Mouse (Mus musculus): Measurements from ENCODE around the gene Lamtor3. TPM values are rescaled to one million over a fixed set of nuclear protein-coding genes. Genes with fewer than 3 reads are reported as not detected.
"Not testable (repeated sequence)": the region's sequence is repeated elsewhere in the genome, so short reads cannot be mapped to it uniquely, and the experiment has no call there.

The Lamtor3 gene
- polyA plus RNA-seq, 1 experiment from 2014 or later: 130 TPM

- no peaks in the 10 kb centered on the region for H3K27me3 ChIP-seq
Measured at GRCm38 (mm10) chr3:137936541-137936940, 18.2 kb downstream of the Lamtor3 start.

GRCm38 (mm10) chr3:137938608-137939007 lies 20.3 kb downstream of the Lamtor3 start:
- Histone ChIP-seq H3K27ac (no peak overlapping the region), H3K36me3 (no peaks in the 10 kb centered on the region), H3K9ac (no peak overlapping the region), H3K9me3 (no peaks in the 10 kb centered on the region), H3K4me2 (peak overlapping the region; percentile 13; the same call in 1 of the 2 replicates), H3K27me3 (no peaks in the 10 kb centered on the region), H3K4me3 (no peak overlapping the region), H3K4me1 (replicated peaks) (peaks cover 5% of the 10 kb centered on the region)
- 37% methylated on average over 6 of the region's 6 CpGs for WGBS
- peak; percentile 63; the same call in 1 of the 2 replicates for ATAC-seq (ENCODE audit: low FRiP score)

More at GRCm38 (mm10) chr3:137936541-137936940, 18.2 kb downstream of the Lamtor3 start:
- H3K9me3 ChIP-seq: no peaks in the 10 kb centered on the region
- H3K36me3 ChIP-seq: peaks cover 3% of the 10 kb centered on the region
- no peak overlapping the region for H3K9ac ChIP-seq
- WGBS: 37% methylated on average over 6 of the region's 6 CpGs
- no peak for ATAC-seq (ENCODE audit: low FRiP score)
- peaks cover 5% of the 10 kb centered on the region for H3K4me1 ChIP-seq (replicated peaks)
- no peak overlapping the region for H3K4me2 ChIP-seq
- H3K4me3 ChIP-seq: no peak overlapping the region
- no peak overlapping the region for H3K27ac ChIP-seq

- ATAC-seq (ENCODE audit: low FRiP score): no peak
- 82% methylated on average over 4 of the region's 4 CpGs for WGBS
- H3K27ac ChIP-seq: no peak overlapping the region
Measured at GRCm38 (mm10) chr3:137940757-137941156, 22.5 kb downstream of the Lamtor3 start.

GRCm38 (mm10) chr3:137941555-137941954 lies 23.2 kb downstream of the Lamtor3 start:
- H3K4me1 ChIP-seq (replicated peaks): no peaks in the 10 kb centered on the region; the same call in 1 of the 2 replicates
- H3K9ac ChIP-seq: no peak overlapping the region
- H3K27ac ChIP-seq: no peak overlapping the region
- no peaks in the 10 kb centered on the region for H3K9me3 ChIP-seq
- no peaks in the 10 kb centered on the region for H3K36me3 ChIP-seq
- no peak overlapping the region for H3K4me2 ChIP-seq
- H3K4me3 ChIP-seq: no peak overlapping the region
- H3K27me3 ChIP-seq: no peaks in the 10 kb centered on the region
- ATAC-seq (ENCODE audit: low FRiP score): no peak

More at GRCm38 (mm10) chr3:137940757-137941156, 22.5 kb downstream of the Lamtor3 start:
- no peaks in the 10 kb centered on the region for H3K9me3 ChIP-seq
- no peak overlapping the region for H3K9ac ChIP-seq
- H3K4me3 ChIP-seq: no peak overlapping the region
- H3K4me1 ChIP-seq (replicated peaks): peaks cover under 1% of the 10 kb centered on the region
- H3K36me3 ChIP-seq: no peaks in the 10 kb centered on the region
- H3K4me2 ChIP-seq: no peak overlapping the region
- H3K27me3 ChIP-seq: no peaks in the 10 kb centered on the region

GRCm38 (mm10) chr3:137942098-137942622 lies 23.9 kb downstream of the Lamtor3 start:
- Histone ChIP-seq H3K9me3 (no peaks in the 10 kb centered on the region), H3K27ac (no peak overlapping the region), H3K4me1 (replicated peaks) (no peaks in the 10 kb centered on the region), H3K36me3 (no peaks in the 10 kb centered on the region), H3K27me3 (no peaks in the 10 kb centered on the region), H3K4me3 (no peak overlapping the region), H3K9ac (no peak overlapping the region), H3K4me2 (no peak overlapping the region)
- 90% methylated on average over 12 of the region's 12 CpGs for WGBS
- no peak for ATAC-seq (ENCODE audit: low FRiP score)

GRCm38 (mm10) chr3:137943737-137944154 lies 25.4 kb downstream of the Lamtor3 start:
- no peak overlapping the region for H3K4me3 ChIP-seq
- no peaks in the 10 kb centered on the region for H3K9me3 ChIP-seq
- H3K9ac ChIP-seq: no peak overlapping the region
- 85% methylated on average over 6 of the region's 6 CpGs for WGBS
- no peak overlapping the region for H3K27ac ChIP-seq
- no peak for ATAC-seq (ENCODE audit: low FRiP score)
- no peaks in the 10 kb centered on the region for H3K27me3 ChIP-seq
- no peaks in the 10 kb centered on the region for H3K36me3 ChIP-seq
- no peak overlapping the region for H3K4me2 ChIP-seq
- H3K4me1 ChIP-seq (replicated peaks): no peaks in the 10 kb centered on the region

GRCm38 (mm10) chr3:137946827-137947226 lies 28.5 kb downstream of the Lamtor3 start:
- Histone ChIP-seq H3K36me3 (no peaks in the 10 kb centered on the region), H3K4me3 (no peak overlapping the region), H3K4me1 (replicated peaks) (peaks cover 2% of the 10 kb centered on the region), H3K4me2 (no peak overlapping the region), H3K27ac (no peak overlapping the region), H3K9me3 (no peaks in the 10 kb centered on the region), H3K9ac (no peak overlapping the region), H3K27me3 (no peaks in the 10 kb centered on the region)
- WGBS: 88% methylated on average over 3 of the region's 3 CpGs
- no peak for ATAC-seq (ENCODE audit: low FRiP score)

- Histone ChIP-seq H3K9ac (no peak overlapping the region), H3K9me3 (no peaks in the 10 kb centered on the region), H3K27ac (no peak overlapping the region), H3K27me3 (no peaks in the 10 kb centered on the region), H3K4me2 (no peak overlapping the region), H3K4me1 (replicated peaks) (peaks cover 9% of the 10 kb centered on the region), H3K4me3 (no peak overlapping the region), H3K36me3 (no peaks in the 10 kb centered on the region)
- no peak for ATAC-seq (ENCODE audit: low FRiP score)
- 84% methylated on average over 4 of the region's 4 CpGs for WGBS
Measured at GRCm38 (mm10) chr3:137947525-137947924, 29.2 kb downstream of the Lamtor3 start.

- peaks cover 20% of the 10 kb centered on the region for H3K4me1 ChIP-seq (replicated peaks)
- H3K36me3 ChIP-seq: no peaks in the 10 kb centered on the region
- H3K4me3 ChIP-seq: no peak overlapping the region
- WGBS: 82% methylated on average over 10 of the region's 10 CpGs
- no peak overlapping the region for H3K27ac ChIP-seq
- H3K4me2 ChIP-seq: no peak overlapping the region
- no peak for ATAC-seq (ENCODE audit: low FRiP score)
- H3K27me3 ChIP-seq: no peaks in the 10 kb centered on the region
- no peaks in the 10 kb centered on the region for H3K9me3 ChIP-seq
- H3K9ac ChIP-seq: no peak overlapping the region
Measured at GRCm38 (mm10) chr3:137950191-137950885, 32.0 kb downstream of the Lamtor3 start.

GRCm38 (mm10) chr3:137951302-137951701 lies 33.0 kb downstream of the Lamtor3 start:
- peaks cover 23% of the 10 kb centered on the region for H3K4me1 ChIP-seq (replicated peaks)
- not testable (repeated sequence) for H3K27ac ChIP-seq; H3K27me3 ChIP-seq; H3K36me3 ChIP-seq; H3K4me2 ChIP-seq; H3K4me3 ChIP-seq; H3K9me3 ChIP-seq; H3K9ac ChIP-seq; ATAC-seq (ENCODE audit: low FRiP score)
- 93% methylated on average over 3 of the region's 3 CpGs for WGBS

- WGBS: 39% methylated on average over 7 of the region's 7 CpGs
- Histone ChIP-seq H3K27me3 (no peaks in the 10 kb centered on the region), H3K9ac (no peak overlapping the region), H3K4me1 (replicated peaks) (peaks cover 23% of the 10 kb centered on the region), H3K27ac (peak overlapping the region; percentile 36), H3K4me3 (no peak overlapping the region), H3K36me3 (no peaks in the 10 kb centered on the region), H3K4me2 (no peak overlapping the region), H3K9me3 (no peaks in the 10 kb centered on the region)
- ATAC-seq (ENCODE audit: low FRiP score): no peak; the same call in 1 of the 2 replicates
Measured at GRCm38 (mm10) chr3:137951819-137952218, 33.5 kb downstream of the Lamtor3 start.

GRCm38 (mm10) chr3:137952225-137952913 lies 34.1 kb downstream of the Lamtor3 start:
- no peak overlapping the region for H3K4me3 ChIP-seq
- H3K9me3 ChIP-seq: no peaks in the 10 kb centered on the region
- peaks cover 23% of the 10 kb centered on the region for H3K4me1 ChIP-seq (replicated peaks)
- ATAC-seq (ENCODE audit: low FRiP score): peak; percentile 69
- peak overlapping the region; percentile 23 for H3K4me2 ChIP-seq
- H3K9ac ChIP-seq: no peak overlapping the region
- H3K27me3 ChIP-seq: no peaks in the 10 kb centered on the region
- WGBS: 67% methylated on average over 4 of the region's 4 CpGs
- H3K36me3 ChIP-seq: no peaks in the 10 kb centered on the region
- H3K27ac ChIP-seq: peak overlapping the region; percentile 36

Data from hindbrain, embryonic 13.5 days (tissue).